Mouse (Mus musculus) thymus, postnatal 14 days (tissue): ENCODE measurements around the gene Gm21812.
"Not testable (repeated sequence)": the region's sequence is repeated elsewhere in the genome, so short reads cannot be mapped to it uniquely, and the experiment has no call there.

ENCODE experiments used
- DNase-seq: peaks from one replicate; pipeline ENCODE4 v3.0.0; 2021

The Gm21812 gene

DNA sequence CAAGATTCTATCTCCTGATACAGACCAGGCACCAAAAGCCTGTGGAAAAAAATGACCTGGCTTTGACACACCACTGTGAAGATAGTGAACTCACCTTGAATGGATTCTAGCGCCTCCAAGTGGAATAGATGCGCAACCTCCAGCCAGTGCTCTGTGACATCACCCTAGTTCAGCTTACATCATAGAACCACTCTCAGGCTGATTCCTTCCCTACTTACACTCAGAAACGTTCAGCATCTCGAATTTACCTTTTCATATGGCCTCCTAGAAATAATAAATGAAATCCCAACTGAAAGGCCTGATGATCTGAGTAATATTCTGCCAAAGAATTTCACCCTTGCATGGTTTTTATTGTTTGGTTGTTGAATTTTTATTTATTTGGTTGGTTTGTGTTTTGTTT is at the start of gene Gm21812:
Gm21812 (minus strand) TSS at position 101 of the 400 bp plus-strand sequence.
- not testable (repeated sequence) for DNase-seq
